Mouse (Mus musculus) liver, embryonic 16.5 days (tissue): ENCODE results near the gene Nrgn. TPM values are rescaled to one million over a fixed set of nuclear protein-coding genes. Genes with fewer than 3 reads are reported as not detected.

ENCODE experiments used
- ATAC-seq: fragments of 200-750 bp; cut with Nextera tagmentation; 2 replicates; pipeline ENCODE4 v1.8.0; 2017; ENCODE audit warnings: low read depth, mild to moderate bottlenecking, moderate number of reproducible peaks, moderate library complexity
- H3K27ac ChIP-seq: fragments of 300-500 bp; sonication (generic); 2 replicates; pipeline ENCODE4 v1.5.1; 2014; ENCODE audit warnings: mild to moderate bottlenecking, low read length
- H3K27me3 ChIP-seq: fragments of 300-500 bp; sonication (generic); 2 replicates; pipeline ENCODE4 v1.6.1; 2014; ENCODE audit warnings: low read depth, low read length, mixed read lengths; ENCODE audit not compliant: control insufficient read depth, insufficient read depth
- H3K36me3 ChIP-seq: fragments of 300-500 bp; sonication (generic); 2 replicates; pipeline ENCODE4 v1.6.1; 2014; ENCODE audit warnings: mild to moderate bottlenecking; ENCODE audit not compliant: control insufficient read depth, insufficient read depth
- H3K4me1 ChIP-seq: fragments of 300-500 bp; sonication (generic); 2 replicates; pipeline ENCODE4 v1.6.1; 2014; ENCODE audit warnings: low read depth, low read length, mixed read lengths; ENCODE audit not compliant: control insufficient read depth
- H3K4me2 ChIP-seq: fragments of 300-500 bp; sonication (generic); 2 replicates; pipeline ENCODE4 v1.6.1; 2014; ENCODE audit warnings: low read depth, low read length, mixed read lengths
- H3K4me3 ChIP-seq: fragments of 300-500 bp; sonication (generic); 2 replicates; pipeline ENCODE4 v1.5.1; 2014; ENCODE audit warnings: low read depth, mild to moderate bottlenecking, low read length
- H3K9ac ChIP-seq: fragments of 300-500 bp; sonication (generic); 2 replicates; pipeline ENCODE4 v1.6.1; 2014; ENCODE audit warnings: low read depth, low read length
- H3K9me3 ChIP-seq: fragments of 300-500 bp; sonication (generic); replicated peaks from 2 replicates; pipeline ENCODE4 v1.6.1; 2016; ENCODE audit warnings: low read length; ENCODE audit not compliant: control insufficient read depth
- WGBS: fragments of 180-500 bp; shearing (Covaris S2); extraction: QIAGEN DNeasy Blood & Tissue Kit; methylation state at CpG from one replicate; pipeline ENCODE4 v1.1.7; 2014; ENCODE audit not compliant: insufficient replicate concordance; 5-methylcytosine and 5-hydroxymethylcytosine counted together
- polyA plus RNA-seq: library from polyadenylated mRNA; unstranded; fragments of >200 nt; fragmentation: Nextera tagmentation; extraction: Ambion mirVana; gene quantifications from 2 replicates; pipeline ENCODE4 v1.2.1, GENCODE M21; 2015

Gene Nrgn
- polyA plus RNA-seq, 1 experiment from 2014 or later: 6.3 TPM

GRCm38 (mm10) chr9:37539170-37540025, 13.3 kb downstream of the Nrgn start, which contains the start of gene Vsig2:
Vsig2 (plus strand) TSS chr9:37539255.
- H3K36me3 ChIP-seq: no peaks in the 10 kb centered on the region
- no peak within 1 kb of the TSS for H3K4me3 ChIP-seq
- H3K4me1 ChIP-seq: peaks cover 1% of the 10 kb centered on the region
- WGBS: 56% methylated on average over 23 of the region's 23 CpGs
- no peaks in the 10 kb centered on the region for H3K9me3 ChIP-seq
- no peak for ATAC-seq
- no peak within 1 kb of the TSS for H3K9ac ChIP-seq
- H3K27ac ChIP-seq: no peak within 1 kb of the TSS
- no peaks in the 10 kb centered on the region for H3K27me3 ChIP-seq
- no peak within 1 kb of the TSS for H3K4me2 ChIP-seq

GRCm38 (mm10) chr9:37537658-37538250, 14.9 kb downstream of the Nrgn start:
- 61% methylated on average over 5 of the region's 5 CpGs for WGBS

DNA sequence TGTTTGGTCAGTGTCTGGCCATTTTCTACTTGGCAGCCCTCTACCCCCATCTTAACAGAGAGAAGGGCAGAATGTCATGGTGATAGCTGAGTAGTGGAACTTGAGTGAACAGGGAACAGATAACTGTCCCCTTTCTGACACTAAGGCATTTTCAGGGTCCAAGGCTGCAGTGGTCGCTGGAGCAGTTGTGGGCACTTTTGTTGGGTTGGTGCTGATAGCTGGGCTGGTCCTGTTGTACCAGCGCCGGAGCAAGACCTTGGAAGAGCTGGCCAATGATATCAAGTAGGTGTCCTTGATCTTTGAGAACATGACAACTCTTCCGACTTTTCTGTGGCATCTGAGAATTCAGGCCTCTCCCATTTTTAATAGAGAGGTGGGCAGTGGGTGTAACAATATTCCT, 15.9 kb downstream of the Nrgn start:
- Histone ChIP-seq H3K4me3 (no peak overlapping the region), H3K4me1 (no peaks in the 10 kb centered on the region), H3K36me3 (no peaks in the 10 kb centered on the region), H3K9ac (no peak overlapping the region), H3K27me3 (peaks cover 1% of the 10 kb centered on the region; the same call in 1 of the 2 replicates), H3K4me2 (no peak overlapping the region), H3K9me3 (no peaks in the 10 kb centered on the region), H3K27ac (no peak overlapping the region)
- 62% methylated on average over 4 of the region's 4 CpGs for WGBS
- no peak for ATAC-seq

More at GRCm38 (mm10) chr9:37537658-37538250, 14.9 kb downstream of the Nrgn start:
- no peak for ATAC-seq
- H3K4me2 ChIP-seq: no peak overlapping the region
- H3K4me3 ChIP-seq: no peak overlapping the region
- no peak overlapping the region for H3K27ac ChIP-seq
- H3K36me3 ChIP-seq: no peaks in the 10 kb centered on the region
- no peaks in the 10 kb centered on the region for H3K9me3 ChIP-seq
- no peaks in the 10 kb centered on the region; the same call in 1 of the 2 replicates for H3K27me3 ChIP-seq
- no peak overlapping the region for H3K9ac ChIP-seq
- H3K4me1 ChIP-seq: no peaks in the 10 kb centered on the region

DNA sequence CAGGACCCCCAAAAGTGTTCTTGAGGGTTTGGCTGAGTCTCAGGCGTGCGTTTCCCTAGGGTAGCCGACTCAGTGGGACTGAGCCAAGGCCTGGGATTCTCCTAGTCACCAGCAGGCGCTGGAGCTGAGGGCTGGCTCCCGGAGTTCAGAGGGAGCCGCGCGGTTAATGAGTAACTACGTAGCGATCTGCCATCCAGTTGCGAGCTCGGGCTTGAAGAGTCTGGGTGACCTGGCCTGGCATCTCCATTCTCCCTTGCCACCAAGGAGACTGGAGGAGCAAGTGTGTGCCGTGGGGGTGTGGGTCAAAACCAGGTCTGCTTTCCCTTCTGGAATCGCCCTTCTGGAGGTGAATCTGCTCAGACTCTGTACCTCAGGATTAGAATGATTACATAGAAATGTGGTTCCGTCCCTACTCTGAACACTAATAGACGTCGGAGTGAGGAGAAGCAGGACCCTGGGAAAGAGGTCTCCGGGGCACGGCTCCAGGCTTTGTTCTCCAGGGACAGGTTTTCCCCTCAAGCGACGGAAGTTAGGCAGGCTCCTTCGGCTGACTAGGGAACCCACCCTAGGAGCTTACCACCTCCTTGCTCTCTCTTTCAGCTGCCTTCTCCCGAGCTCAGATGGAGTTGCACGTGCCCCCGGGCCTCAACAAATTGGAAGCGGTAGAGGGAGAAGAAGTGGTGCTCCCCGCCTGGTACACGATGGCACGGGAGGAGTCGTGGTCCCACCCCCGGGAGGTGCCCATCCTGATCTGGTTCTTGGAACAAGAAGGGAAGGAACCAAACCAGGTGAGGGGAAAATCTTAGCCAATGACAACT, 21.6 kb downstream of the Nrgn start:
- H3K4me2 ChIP-seq: peak overlapping the region; percentile 56
- H3K4me1 ChIP-seq: peaks cover 3% of the 10 kb centered on the region
- H3K27me3 ChIP-seq: peaks cover 54% of the 10 kb centered on the region
- peak; percentile 58 for ATAC-seq
- H3K4me3 ChIP-seq: peak overlapping the region; percentile 36
- H3K9ac ChIP-seq: no peak overlapping the region
- H3K27ac ChIP-seq: no peak overlapping the region
- no peaks in the 10 kb centered on the region for H3K36me3 ChIP-seq
- no peaks in the 10 kb centered on the region for H3K9me3 ChIP-seq
- WGBS: 8% methylated on average over 31 of the region's 31 CpGs

DNA sequence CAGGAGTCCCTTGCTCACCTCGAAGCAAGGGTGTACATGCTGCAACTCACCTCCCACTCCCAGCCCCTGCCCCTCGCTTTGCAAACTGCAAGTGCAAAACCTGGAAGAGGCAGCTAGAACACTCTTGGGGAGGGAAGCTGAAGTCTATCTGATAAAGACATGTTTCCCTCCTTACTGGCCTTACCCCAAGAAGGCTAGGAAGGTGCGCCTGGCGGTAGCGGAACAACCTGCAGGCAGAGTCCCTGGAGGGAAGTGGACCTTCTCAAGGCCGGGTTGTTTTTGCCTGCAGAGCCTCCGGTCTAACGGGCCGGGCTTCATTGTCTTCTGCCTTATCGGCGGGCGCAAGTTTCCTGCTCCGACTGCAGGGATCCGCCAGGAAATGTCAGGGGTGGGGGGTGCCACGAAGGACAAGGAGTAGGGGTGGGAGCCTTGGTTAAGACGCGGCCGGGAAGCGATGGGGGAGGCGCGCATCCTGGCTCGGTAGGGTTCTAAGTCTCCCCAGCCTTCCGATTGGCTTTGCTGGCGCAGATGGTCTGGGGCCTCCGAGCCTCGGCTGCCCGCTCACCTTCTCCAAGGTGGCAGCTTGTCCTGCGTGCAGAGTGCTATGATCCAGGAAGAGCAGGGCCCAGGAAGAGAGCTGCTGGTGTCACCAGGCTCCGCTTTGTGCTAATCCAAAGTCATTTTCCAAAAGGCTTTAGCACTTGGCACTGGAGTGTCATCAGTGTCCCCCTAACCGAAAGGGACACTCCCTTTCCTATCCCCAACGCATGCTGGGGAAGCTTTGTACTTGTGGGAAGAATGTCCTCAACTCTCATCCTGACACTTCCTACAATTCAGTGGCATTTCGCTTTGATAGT, 22.4 kb downstream of the Nrgn start:
- Histone ChIP-seq H3K4me1 (peaks cover 3% of the 10 kb centered on the region), H3K9me3 (no peaks in the 10 kb centered on the region), H3K27me3 (peaks cover 54% of the 10 kb centered on the region), H3K36me3 (no peaks in the 10 kb centered on the region), H3K4me2 (peak overlapping the region; percentile 56), H3K4me3 (peak overlapping the region; percentile 36), H3K9ac (no peak overlapping the region), H3K27ac (0 out of 2 replicates have a peak overlapping the region, but pooled peaks have one; percentile 3)
- WGBS: 1% methylated on average over 32 of the region's 32 CpGs
- ATAC-seq: peak; percentile 49

GRCm38 (mm10) chr9:37528225-37528970, 24.3 kb downstream of the Nrgn start:
- no peak overlapping the region for H3K27ac ChIP-seq
- H3K9ac ChIP-seq: no peak overlapping the region
- H3K4me3 ChIP-seq: peak overlapping the region; percentile 20
- H3K9me3 ChIP-seq: no peaks in the 10 kb centered on the region
- WGBS: 20% methylated on average over 9 of the region's 9 CpGs
- H3K36me3 ChIP-seq: no peaks in the 10 kb centered on the region
- peaks cover 3% of the 10 kb centered on the region for H3K4me1 ChIP-seq
- H3K27me3 ChIP-seq: peaks cover 54% of the 10 kb centered on the region
- ATAC-seq: no peak
- no peak overlapping the region for H3K4me2 ChIP-seq

DNA sequence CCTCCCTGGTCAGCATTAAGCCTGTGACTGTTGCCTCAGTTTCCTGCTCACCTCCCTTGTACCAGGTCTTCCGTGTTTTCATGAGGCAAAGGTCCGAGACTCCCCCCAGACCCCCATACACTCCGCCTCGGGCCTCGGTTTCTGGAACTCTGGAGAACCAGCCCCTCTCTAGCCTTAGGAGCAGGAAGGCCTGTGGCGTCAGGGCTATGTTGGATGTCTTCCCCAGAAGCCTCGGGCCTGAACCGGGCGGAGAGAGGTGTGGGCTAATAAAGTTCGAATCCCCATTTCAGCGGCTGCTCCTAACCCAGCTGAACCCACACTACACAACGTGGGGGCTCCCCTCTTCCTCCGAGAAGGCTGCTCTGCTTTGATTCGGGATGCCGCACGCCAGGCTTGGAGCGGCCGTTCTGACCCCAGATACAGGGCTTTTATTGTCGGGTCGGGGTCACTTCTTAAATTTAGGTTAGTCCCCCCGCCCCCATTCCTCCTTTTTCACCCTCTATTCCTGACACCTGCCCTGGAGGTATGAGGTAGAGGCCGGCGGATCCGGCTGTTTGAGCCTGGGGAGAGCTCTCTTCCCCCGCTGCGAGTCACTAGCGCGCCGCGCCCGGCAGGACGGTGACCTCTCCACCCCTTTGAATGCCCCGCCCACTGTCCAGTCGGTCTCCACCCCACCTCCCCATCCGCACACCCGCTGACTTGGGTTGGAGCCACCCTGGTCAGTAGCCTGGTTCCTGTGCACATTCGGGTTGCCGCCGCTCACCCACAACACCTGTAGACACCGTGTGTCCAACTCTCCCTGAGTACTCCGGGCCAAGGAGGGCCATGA, 25.1 kb downstream of the Nrgn start, which contains the start of gene Esam:
TSS of gene Esam (plus strand) at position 683 of the 829 bp plus-strand sequence.
- Histone ChIP-seq H3K9me3 (no peaks in the 10 kb centered on the region), H3K36me3 (no peaks in the 10 kb centered on the region; the same call in 1 of the 2 replicates), H3K27me3 (peaks cover 54% of the 10 kb centered on the region), H3K27ac (no peak within 1 kb of the TSS), H3K4me3 (peak within 1 kb of the TSS; percentile 20), H3K9ac (no peak within 1 kb of the TSS), H3K4me2 (peak within 1 kb of the TSS; percentile 41), H3K4me1 (peaks cover 3% of the 10 kb centered on the region)
- 3% methylated on average over 41 of the region's 41 CpGs for WGBS
- ATAC-seq: peak; percentile 64
